Mouse (Mus musculus) CH12.LX (cell line): ENCODE results near the gene Dscam.

Experiments
- CHD1 ChIP-seq: IDR thresholded peaks from 2 replicates; pipeline ENCODE4 v1.6.1; 2012; ENCODE audit warnings: low read depth, low read length, improper control_type of control experiment, inconsistent platforms
- MAFK ChIP-seq: IDR thresholded peaks from 2 replicates; pipeline ENCODE4 v1.6.1; 2011; ENCODE audit warnings: low read length, improper control_type of control experiment; ENCODE audit not compliant: insufficient replicate concordance
- MAX ChIP-seq: IDR thresholded peaks from 2 replicates; pipeline ENCODE4 v1.6.1; 2011; ENCODE audit warnings: low read length, improper control_type of control experiment
- MYC ChIP-seq: IDR thresholded peaks from 2 replicates; pipeline ENCODE4 v1.6.1; 2011; ENCODE audit warnings: low read depth, mild to moderate bottlenecking, improper control_type of control experiment, low read length
- POLR2A ChIP-seq: IDR thresholded peaks from 2 replicates; pipeline ENCODE4 v1.6.1; 2011; ENCODE audit warnings: low read depth, mild to moderate bottlenecking, improper control_type of control experiment, low read length
- TCF12 ChIP-seq: IDR thresholded peaks from 2 replicates; pipeline ENCODE4 v1.6.1; 2014; ENCODE audit warnings: low read depth, mild to moderate bottlenecking, inconsistent platforms, low read length, improper control_type of control experiment

- no peak for TF ChIP-seq MYC
- TF ChIP-seq TCF12 = no peak
- no peak for TF ChIP-seq MAFK
- TF ChIP-seq CHD1 = no peak
- TF ChIP-seq POLR2A = no peak
- TF ChIP-seq MAX = no peak
These were observed 325.0 kb downstream of the Dscam start for GRCm38 (mm10) chr16:96845475-96846098.
